Mouse (Mus musculus) spleen, adult 2 months (tissue): ENCODE results near the gene Guca2b. TPM values are rescaled to one million over a fixed set of nuclear protein-coding genes. Genes with fewer than 3 reads are reported as not detected.

ENCODE experiments used
- DNase-seq, 2 experiments: peaks; one replicate each; pipeline versions ENCODE4 v3.0.0 to v3.0.0-alpha.2; 2012 to 2021; ENCODE audit warnings: low spot score in 2 of 2, low read depth in 1 of 2
- H3K27ac ChIP-seq: fragments of 200-500 bp; 2 replicates; pipeline ENCODE4 v1.5.1; 2012; ENCODE audit warnings: low read length, inconsistent platforms; ENCODE audit not compliant: insufficient read depth
- H3K27me3 ChIP-seq: fragments of 200-500 bp; 2 replicates; pipeline ENCODE4 v1.6.1; 2012; ENCODE audit warnings: mild to moderate bottlenecking, moderate library complexity, low read length, inconsistent platforms; ENCODE audit not compliant: control insufficient read depth, insufficient read depth
- H3K36me3 ChIP-seq: fragments of 200-500 bp; 2 replicates; pipeline ENCODE4 v1.6.1; 2012; ENCODE audit warnings: mild to moderate bottlenecking, low read length, inconsistent platforms; ENCODE audit not compliant: control insufficient read depth, insufficient read depth
- H3K4me1 ChIP-seq: fragments of 200-500 bp; 2 replicates; pipeline ENCODE4 v1.6.1; 2011; ENCODE audit warnings: inconsistent platforms; ENCODE audit not compliant: control insufficient read depth, insufficient read depth, insufficient read length
- H3K4me3 ChIP-seq: fragments of 200-500 bp; 2 replicates; pipeline ENCODE4 v1.5.1; 2011; ENCODE audit warnings: mild to moderate bottlenecking, inconsistent platforms; ENCODE audit not compliant: insufficient read depth, insufficient read length; ENCODE audit errors: extremely low read depth
- CTCF ChIP-seq: fragments of 200-500 bp; IDR thresholded peaks from 2 replicates; pipeline ENCODE4 v1.5.1; 2011; ENCODE audit warnings: mild to moderate bottlenecking, inconsistent platforms; ENCODE audit not compliant: insufficient read depth, insufficient read length, insufficient replicate concordance; ENCODE audit errors: extremely low read depth
- POLR2A ChIP-seq: fragments of 200-500 bp; IDR thresholded peaks from 2 replicates; pipeline ENCODE4 v1.6.1; 2011; ENCODE audit warnings: low read depth, low read length, inconsistent platforms
- WGBS: fragments of 180-500 bp; shearing (Covaris S2); methylation state at CpG from one replicate; pipeline ENCODE4 v1.1.7; 2018; 5-methylcytosine and 5-hydroxymethylcytosine counted together
- polyA plus RNA-seq: library from polyadenylated mRNA; depleted of rRNA; stranded (reverse); fragments of >200 nt; gene quantifications from 2 replicates; pipeline ENCODE4 v1.2.3, GENCODE M21; 2012; rRNA removed

Gene Guca2b
- polyA plus RNA-seq, 1 experiment: 1.2 TPM

- Histone ChIP-seq H3K27ac (no peak overlapping the region), H3K4me3 (no peak overlapping the region), H3K36me3 (peaks cover 25% of the 10 kb centered on the region), H3K4me1 (no peaks in the 10 kb centered on the region), H3K27me3 (no peaks in the 10 kb centered on the region)
- no peak for DNase-seq
- 93% methylated on average over 4 of the region's 4 CpGs for WGBS
- TF ChIP-seq CTCF: no peak
- no peak for TF ChIP-seq POLR2A
These were observed 31.4 kb downstream of the Guca2b start for GRCm38 (mm10) chr4:119627317-119627716.

- peaks cover 25% of the 10 kb centered on the region for H3K36me3 ChIP-seq
- H3K4me3 ChIP-seq: no peak overlapping the region
- WGBS: 88% methylated on average over 3 of the region's 3 CpGs
- no peak for TF ChIP-seq CTCF
- TF ChIP-seq POLR2A: no peak
- DNase-seq: no peak
- H3K27ac ChIP-seq: no peak overlapping the region
- no peaks in the 10 kb centered on the region for H3K4me1 ChIP-seq
- no peaks in the 10 kb centered on the region for H3K27me3 ChIP-seq
These were observed 31.9 kb downstream of the Guca2b start for GRCm38 (mm10) chr4:119626876-119627275.

- Histone ChIP-seq H3K4me3 (no peak overlapping the region), H3K4me1 (no peaks in the 10 kb centered on the region), H3K36me3 (peaks cover 25% of the 10 kb centered on the region), H3K27ac (no peak overlapping the region), H3K27me3 (no peaks in the 10 kb centered on the region)
- TF ChIP-seq POLR2A: no peak
- TF ChIP-seq CTCF: no peak
- DNase-seq: no peak
- 87% methylated on average over 7 of the region's 7 CpGs for WGBS
These were observed 32.6 kb downstream of the Guca2b start for GRCm38 (mm10) chr4:119626081-119626645.

- Histone ChIP-seq H3K4me3 (no peak overlapping the region), H3K27me3 (no peaks in the 10 kb centered on the region), H3K27ac (no peak overlapping the region), H3K36me3 (peaks cover 9% of the 10 kb centered on the region), H3K4me1 (no peaks in the 10 kb centered on the region)
- DNase-seq: no peak
- TF ChIP-seq POLR2A (no peak), CTCF (no peak)
- WGBS: 71% methylated on average over 4 of the region's 4 CpGs
These were observed 44.0 kb downstream of the Guca2b start for GRCm38 (mm10) chr4:119614724-119615123.

- Histone ChIP-seq H3K4me3 (no peak overlapping the region), H3K27ac (no peak overlapping the region), H3K4me1 (no peaks in the 10 kb centered on the region), H3K36me3 (peaks cover 5% of the 10 kb centered on the region), H3K27me3 (no peaks in the 10 kb centered on the region)
- TF ChIP-seq POLR2A: no peak
- TF ChIP-seq CTCF: no peak
- WGBS: 54% methylated on average over 1 of the region's 1 CpGs
- no peak for DNase-seq
These were observed 44.7 kb downstream of the Guca2b start for GRCm38 (mm10) chr4:119614078-119614477.

GRCm38 (mm10) chr4:119609488-119609887 is 49.3 kb downstream of the Guca2b start:
- TF ChIP-seq CTCF (no peak), POLR2A (no peak)
- WGBS: 22% methylated on average over 1 of the region's 1 CpGs
- Histone ChIP-seq H3K27me3 (no peaks in the 10 kb centered on the region), H3K27ac (no peak overlapping the region), H3K4me1 (no peaks in the 10 kb centered on the region), H3K4me3 (no peak overlapping the region), H3K36me3 (no peaks in the 10 kb centered on the region; the same call in 1 of the 2 replicates)
- peak in 1 of 2 experiments; percentile 42 for DNase-seq

Other genes with a start within 250 kb of the Guca2b start
- gene Ccdc30, start 243.4 kb downstream of the Guca2b start, polyA plus RNA-seq: 0.20 and 0.23 TPM in 2 replicates
- 11.7 and 12.8 TPM in 2 replicates for gene Ppcs, start 236.5 kb downstream of the Guca2b start, polyA plus RNA-seq
- gene Zmynd12, start 236.1 kb downstream of the Guca2b start, polyA plus RNA-seq: 0.21 and 0.42 TPM in 2 replicates
- gene Rimkla, start 166.3 kb downstream of the Guca2b start, polyA plus RNA-seq: 0.11 and 0.40 TPM in 2 replicates
- 9.5 and 10.5 TPM in 2 replicates for gene Foxj3, start 122.0 kb downstream of the Guca2b start, polyA plus RNA-seq
- 5.5 and 6.8 TPM in 2 replicates for gene Frg2f1, start 119.4 kb downstream of the Guca2b start, polyA plus RNA-seq
- 0.21 and 0.25 TPM in 2 replicates for gene Guca2a, start 21.2 kb downstream of the Guca2b start, polyA plus RNA-seq
- 8.7 and 10.4 TPM in 2 replicates for gene Hivep3, start 74.8 kb upstream of the Guca2b start, polyA plus RNA-seq